Mouse (Mus musculus) B cell, adult 2 months (primary cell): ENCODE data around the gene Sucla2.
"Not testable (repeated sequence)": the region's sequence is repeated elsewhere in the genome, so short reads cannot be mapped to it uniquely, and the experiment has no call there.

Source experiments
- DNase-seq, 2 experiments: peaks; one replicate each; pipeline ENCODE4 v3.0.0; 2022

Gene Sucla2

GRCm38 (mm10) chr14:73509765-73510423 is 15.2 kb upstream of the Sucla2 start, which contains the start of gene Med4:
Med4 (plus strand) TSS chr14:73510025.
- peak; percentile 96 for DNase-seq

GRCm38 (mm10) chr14:73524136-73524535 is 983 bp upstream of the Sucla2 start:
- DNase-seq: no peak

GRCm38 (mm10) chr14:73528661-73529060 is 3.5 kb downstream of the Sucla2 start:
- not testable (repeated sequence) for DNase-seq

GRCm38 (mm10) chr14:73533755-73534465 is 8.8 kb downstream of the Sucla2 start:
- DNase-seq: no peak

- no peak for DNase-seq
Observed at GRCm38 (mm10) chr14:73535641-73536040, 10.5 kb downstream of the Sucla2 start.

GRCm38 (mm10) chr14:73543781-73544180 is 18.7 kb downstream of the Sucla2 start:
- DNase-seq: no peak

- DNase-seq: no peak
Observed at GRCm38 (mm10) chr14:73547034-73547433, 21.9 kb downstream of the Sucla2 start.

GRCm38 (mm10) chr14:73548051-73548450 is 22.9 kb downstream of the Sucla2 start, which contains the start of gene Nudt15:
Nudt15 (minus strand) TSS chr14:73548242.
- DNase-seq: no peak

- no peak for DNase-seq
Observed at GRCm38 (mm10) chr14:73550291-73550690, 25.2 kb downstream of the Sucla2 start.

GRCm38 (mm10) chr14:73550732-73551131 is 25.6 kb downstream of the Sucla2 start:
- DNase-seq: no peak

GRCm38 (mm10) chr14:73551164-73551563 is 26.0 kb downstream of the Sucla2 start:
- no peak for DNase-seq

- DNase-seq: peak; percentile 97
Observed at GRCm38 (mm10) chr14:73552341-73553121, 27.4 kb downstream of the Sucla2 start.

- no peak for DNase-seq
Observed at GRCm38 (mm10) chr14:73553122-73553696, 28.1 kb downstream of the Sucla2 start.

GRCm38 (mm10) chr14:73569831-73570230 is 44.7 kb downstream of the Sucla2 start:
- not testable (repeated sequence) for DNase-seq

- DNase-seq: no peak
Observed at GRCm38 (mm10) chr14:73571143-73571542, 46.0 kb downstream of the Sucla2 start.

- DNase-seq: no peak
Observed at GRCm38 (mm10) chr14:73574053-73574452, 48.9 kb downstream of the Sucla2 start.

GRCm38 (mm10) chr14:73576336-73576735 is 51.2 kb downstream of the Sucla2 start:
- no peak for DNase-seq

- DNase-seq: peak; percentile 19 to 29
Observed at GRCm38 (mm10) chr14:73588080-73588479, 63.0 kb downstream of the Sucla2 start.

- DNase-seq: no peak
Observed at GRCm38 (mm10) chr14:73592166-73592565, 67.0 kb downstream of the Sucla2 start.

GRCm38 (mm10) chr14:73599720-73600119 is 74.6 kb downstream of the Sucla2 start:
- no peak for DNase-seq

- DNase-seq: no peak
Observed at GRCm38 (mm10) chr14:73607732-73608131, 82.6 kb downstream of the Sucla2 start.

GRCm38 (mm10) chr14:73608668-73609481 is 83.8 kb downstream of the Sucla2 start:
- DNase-seq: no peak
